Mouse (Mus musculus): ENCODE data around the gene Klhl33. TPM values are rescaled to one million over a fixed set of nuclear protein-coding genes. Genes with fewer than 3 reads are reported as not detected.
A peak's percentile ranks its signal among the peaks of the same experiment; 100 is the strongest.
"Not testable (repeated sequence)": the region's sequence is repeated elsewhere in the genome, so short reads cannot be mapped to it uniquely, and the experiment has no call there.

Klhl33 gene
- polyA plus RNA-seq, 1 experiment from 2014 or later, result 0.33 TPM

- ATAC-seq (ENCODE audit: low FRiP score, low TSS enrichment), result no peak
- peak overlapping the region; percentile 98 for H3K4me3 ChIP-seq (ENCODE audit: low read depth, low read length)
- H3K9me3 ChIP-seq (ENCODE audit: control insufficient read depth, low read length), result no peaks in the 10 kb centered on the region
- H3K4me2 ChIP-seq (replicated peaks; ENCODE audit: low read depth), result peak overlapping the region; percentile 79
- H3K27ac ChIP-seq (replicated peaks), result peak overlapping the region; percentile 98
- no peak for DNase-seq (ENCODE audit: low spot score)
- 8% methylated on average over 10 of the region's 10 CpGs for WGBS
- H3K36me3 ChIP-seq (ENCODE audit: control insufficient read depth, insufficient read depth, low read length), result peaks cover 14% of the 10 kb centered on the region
- H3K27me3 ChIP-seq (ENCODE audit: control insufficient read depth, insufficient read depth, low read length), result no peaks in the 10 kb centered on the region
- TF ChIP-seq EP300 (optimal IDR thresholded peaks at IDR 0.05), result no peak
- TF ChIP-seq CTCF (IDR thresholded peaks at IDR 0.05; ENCODE audit: low read depth), result no peak
- H3K9ac ChIP-seq (ENCODE audit: low read length), result peak overlapping the region; percentile 98
- no peaks in the 10 kb centered on the region for H3K4me1 ChIP-seq (replicated peaks; ENCODE audit: control insufficient read depth, insufficient read depth)
Observed at GRCm38 (mm10) chr14:50929951-50930350, 32.6 kb upstream of the Klhl33 start.

- WGBS, result 67% methylated on average over 3 of the region's 3 CpGs
- no peaks in the 10 kb centered on the region for H3K9me3 ChIP-seq (ENCODE audit: control insufficient read depth, low read length)
- DNase-seq (ENCODE audit: low spot score), result no peak
Observed at GRCm38 (mm10) chr14:50927366-50927765, 30.1 kb upstream of the Klhl33 start.

GRCm38 (mm10) chr14:50925111-50925920 is 28.0 kb upstream of the Klhl33 start:
- Histone ChIP-seq H3K27me3 (ENCODE audit: control insufficient read depth, insufficient read depth, low read length) (no peaks in the 10 kb centered on the region), H3K9me3 (ENCODE audit: control insufficient read depth, low read length) (no peaks in the 10 kb centered on the region), H3K36me3 (ENCODE audit: control insufficient read depth, insufficient read depth, low read length) (peaks cover 17% of the 10 kb centered on the region), H3K4me1 (replicated peaks; ENCODE audit: control insufficient read depth, insufficient read depth) (peaks cover 2% of the 10 kb centered on the region; the same call in 1 of the 2 replicates), H3K4me2 (replicated peaks; ENCODE audit: low read depth) (peak overlapping the region; percentile 89), H3K9ac (ENCODE audit: low read length) (peak overlapping the region; percentile 78), H3K27ac (replicated peaks) (peak overlapping the region; percentile 95), H3K4me3 (ENCODE audit: low read depth, low read length) (peak overlapping the region; percentile 73)
- no peak for DNase-seq (ENCODE audit: low spot score)
- 1% methylated on average over 38 of the region's 38 CpGs for WGBS
- TF ChIP-seq EP300 (optimal IDR thresholded peaks at IDR 0.05), result no peak
- no peak for TF ChIP-seq CTCF (IDR thresholded peaks at IDR 0.05; ENCODE audit: low read depth)
- ATAC-seq (ENCODE audit: low FRiP score, low TSS enrichment), result peak; percentile 63

More at GRCm38 (mm10) chr14:50927366-50927765, 30.1 kb upstream of the Klhl33 start:
- Histone ChIP-seq H3K4me1 (replicated peaks; ENCODE audit: control insufficient read depth, insufficient read depth) (peaks cover 2% of the 10 kb centered on the region; the same call in 1 of the 2 replicates), H3K4me2 (replicated peaks; ENCODE audit: low read depth) (no peak overlapping the region), H3K27ac (replicated peaks) (no peak overlapping the region), H3K36me3 (ENCODE audit: control insufficient read depth, insufficient read depth, low read length) (peaks cover 14% of the 10 kb centered on the region), H3K27me3 (ENCODE audit: control insufficient read depth, insufficient read depth, low read length) (no peaks in the 10 kb centered on the region), H3K4me3 (ENCODE audit: low read depth, low read length) (no peak overlapping the region), H3K9ac (ENCODE audit: low read length) (no peak overlapping the region)
- no peak for ATAC-seq (ENCODE audit: low FRiP score, low TSS enrichment)
- TF ChIP-seq EP300 (optimal IDR thresholded peaks at IDR 0.05) (no peak), CTCF (IDR thresholded peaks at IDR 0.05; ENCODE audit: low read depth) (no peak)

- DNase-seq (ENCODE audit: low spot score) (peak; percentile 98), ATAC-seq (ENCODE audit: low FRiP score, low TSS enrichment) (peak; percentile 95)
- Histone ChIP-seq H3K27me3 (ENCODE audit: control insufficient read depth, insufficient read depth, low read length) (no peaks in the 10 kb centered on the region), H3K4me2 (replicated peaks; ENCODE audit: low read depth) (peak within 1 kb of the TSS; percentile 89), H3K4me1 (replicated peaks; ENCODE audit: control insufficient read depth, insufficient read depth) (peaks cover 2% of the 10 kb centered on the region; the same call in 1 of the 2 replicates), H3K36me3 (ENCODE audit: control insufficient read depth, insufficient read depth, low read length) (peaks cover 17% of the 10 kb centered on the region), H3K4me3 (ENCODE audit: low read depth, low read length) (peak within 1 kb of the TSS; percentile 73), H3K27ac (replicated peaks) (peak within 1 kb of the TSS; percentile 95), H3K9ac (ENCODE audit: low read length) (peak within 1 kb of the TSS; percentile 78), H3K9me3 (ENCODE audit: control insufficient read depth, low read length) (no peaks in the 10 kb centered on the region)
- TF ChIP-seq CTCF (IDR thresholded peaks at IDR 0.05; ENCODE audit: low read depth) (no peak), EP300 (optimal IDR thresholded peaks at IDR 0.05) (no peak)
- WGBS, result under 1% methylated on average over 57 of the region's 57 CpGs
Observed at GRCm38 (mm10) chr14:50924281-50925064, 27.2 kb upstream of the Klhl33 start, which contains the start of the genes Osgep and Apex1. Gene Osgep, minus strand, starts transcription at chr14:50924893. Gene Apex1, plus strand, starts transcription at chr14:50924968.

GRCm38 (mm10) chr14:50923437-50923836 is 26.1 kb upstream of the Klhl33 start:
- not testable (repeated sequence) for H3K9me3 ChIP-seq (ENCODE audit: control insufficient read depth, low read length); DNase-seq (ENCODE audit: low spot score); H3K4me1 ChIP-seq (replicated peaks; ENCODE audit: control insufficient read depth, insufficient read depth); ATAC-seq (ENCODE audit: low FRiP score, low TSS enrichment); H3K27ac ChIP-seq (replicated peaks); H3K27me3 ChIP-seq (ENCODE audit: control insufficient read depth, insufficient read depth, low read length)
- H3K9ac ChIP-seq (ENCODE audit: low read length), result peak overlapping the region; percentile 78; the same call in 1 of the 2 replicates
- peak overlapping the region; percentile 73 for H3K4me3 ChIP-seq (ENCODE audit: low read depth, low read length)
- 58% methylated on average over 1 of the region's 1 CpGs for WGBS
- peaks cover 12% of the 10 kb centered on the region for H3K36me3 ChIP-seq (ENCODE audit: control insufficient read depth, insufficient read depth, low read length)
- peak overlapping the region; percentile 89 for H3K4me2 ChIP-seq (replicated peaks; ENCODE audit: low read depth)

Measured in stomach, postnatal 0 days (tissue).